Mouse (Mus musculus) ES-Bruce4 (cell line): Measurements from ENCODE around the gene Cse1l.

Source experiments
- CTCF ChIP-seq: IDR thresholded peaks from one replicate; pipeline ENCODE4 v1.8.1; 2011; ENCODE audit warnings: low read depth, low read length
- EP300 ChIP-seq: IDR thresholded peaks from 2 replicates; pipeline ENCODE4 v1.6.1; 2011; ENCODE audit warnings: low read depth, low read length; ENCODE audit not compliant: insufficient read depth
- POLR2A ChIP-seq: IDR thresholded peaks from one replicate; pipeline ENCODE4 v1.8.1; 2011; ENCODE audit warnings: low read length; ENCODE audit not compliant: insufficient read depth

- TF ChIP-seq CTCF = no peak
- no peak for TF ChIP-seq POLR2A
- no peak for TF ChIP-seq EP300
Measured at GRCm38 (mm10) chr2:166990861-166991260, 85.0 kb downstream of the Cse1l start.
